Mouse (Mus musculus): ENCODE measurements around the gene Krt28.
A peak's percentile ranks its signal among the peaks of the same experiment; 100 is the strongest.

Gene Krt28

DNA sequence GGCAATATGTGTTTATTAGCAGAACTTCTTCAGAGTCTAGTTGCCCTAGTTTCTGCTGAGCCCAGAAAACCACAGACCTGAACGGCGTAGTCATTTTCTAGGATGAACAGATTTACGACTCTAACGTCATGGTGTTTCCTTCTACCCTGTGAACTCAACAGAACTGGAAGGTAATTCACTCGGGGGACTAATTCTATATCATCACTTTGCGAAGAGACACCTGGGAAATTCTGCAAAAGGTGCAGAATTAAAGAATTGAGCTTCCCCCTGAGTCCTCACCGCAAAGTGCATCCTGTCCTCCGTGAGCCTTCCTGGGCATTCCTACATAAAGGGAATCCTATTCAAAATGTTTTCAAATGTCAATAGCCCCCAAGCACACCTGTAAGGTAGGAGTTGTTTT is 13.3 kb downstream of the Krt28 start:
- DNase-seq = no peak

DNA sequence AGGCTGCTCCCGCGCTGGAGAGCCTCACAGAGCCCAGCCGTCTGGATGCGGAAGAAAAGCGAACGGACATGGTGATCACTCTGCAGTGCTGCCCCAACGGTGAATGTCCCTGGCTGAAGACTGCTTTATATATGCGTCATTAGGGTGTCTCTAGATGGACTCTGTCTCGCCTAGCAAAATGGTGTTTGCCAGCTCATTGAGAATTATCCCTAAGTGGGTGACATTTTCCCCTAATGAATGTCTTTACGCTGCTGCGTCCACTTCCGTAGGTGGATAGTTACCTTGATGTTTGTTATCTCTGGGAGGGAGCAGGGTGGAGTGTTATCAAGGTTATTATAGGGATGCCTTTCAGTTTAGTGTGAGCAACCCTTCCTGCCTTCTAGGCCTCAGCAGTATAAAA is 23.7 kb downstream of the Krt28 start, which contains the start of gene Krt27:
TSS of gene Krt27 (minus strand) at position 101 of the 400 bp plus-strand sequence.
- no peak for DNase-seq

DNA sequence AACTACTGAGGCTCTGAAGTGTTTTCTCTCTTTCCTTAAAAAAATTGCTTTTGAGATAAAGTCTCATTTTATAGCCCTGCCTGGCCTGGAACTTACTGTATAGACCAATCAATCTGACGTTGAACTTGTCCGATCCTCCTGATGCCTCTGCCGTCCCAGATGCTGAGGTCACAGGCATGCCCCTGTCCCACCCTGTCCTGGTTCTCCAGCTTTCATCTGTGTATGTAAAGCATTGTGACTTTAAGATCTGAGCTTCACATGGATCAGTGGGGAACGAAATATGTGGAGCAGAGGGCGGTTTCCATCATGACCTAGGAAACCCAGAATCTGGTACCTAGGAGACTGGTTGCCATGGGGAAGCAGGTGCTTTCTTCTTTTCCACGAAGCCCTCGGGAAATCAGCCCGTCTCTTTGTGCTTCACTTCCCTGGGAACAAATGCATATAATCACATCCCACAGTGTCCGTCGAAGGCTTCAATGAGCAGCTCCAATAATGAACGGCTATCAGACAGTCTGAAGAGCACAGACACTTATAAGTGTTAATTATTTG is 35.3 kb downstream of the Krt28 start:
- peak; percentile 31 for DNase-seq

DNA sequence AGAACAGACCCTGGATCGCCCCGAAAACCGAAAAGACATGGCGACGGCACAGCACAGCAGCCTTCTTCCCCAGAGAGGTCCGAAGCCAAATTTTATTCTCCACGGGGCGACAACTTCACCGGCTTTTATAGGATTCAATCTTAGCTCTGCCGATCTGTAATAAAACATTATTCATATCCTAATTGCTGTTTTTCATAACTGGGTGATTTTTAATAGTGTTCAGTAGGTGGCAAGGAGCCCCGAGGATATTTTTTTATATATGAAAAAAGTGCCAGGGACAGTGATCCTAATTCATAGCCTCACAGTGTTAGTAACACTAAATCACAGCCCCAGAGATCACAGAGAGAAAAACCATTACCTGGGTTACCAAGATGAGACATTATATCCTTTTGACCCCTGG is 36.8 kb downstream of the Krt28 start, which contains the start of gene Krt26:
TSS of gene Krt26 (minus strand) at position 101 of the 400 bp plus-strand sequence.
- DNase-seq = no peak

DNA sequence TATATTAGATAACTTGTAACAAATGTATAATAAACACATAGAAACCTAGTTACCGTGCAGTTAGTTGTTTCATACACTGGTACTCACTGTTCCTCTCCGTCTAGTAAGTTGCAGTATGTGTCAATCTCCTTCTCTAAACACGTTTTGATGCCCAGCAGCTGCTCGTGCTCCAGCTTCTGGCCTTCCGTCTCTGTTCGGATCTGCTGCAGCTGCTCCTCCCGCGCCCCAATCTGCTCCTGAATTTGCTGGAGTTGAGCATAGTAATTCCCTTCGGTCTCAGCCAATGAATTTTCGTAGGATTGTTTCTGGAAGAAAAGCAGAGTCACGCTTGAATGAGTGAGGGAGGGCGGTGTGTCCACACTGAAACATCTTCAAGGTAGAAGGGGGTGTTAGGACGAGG is 41.3 kb downstream of the Krt28 start:
- DNase-seq = no peak

DNA sequence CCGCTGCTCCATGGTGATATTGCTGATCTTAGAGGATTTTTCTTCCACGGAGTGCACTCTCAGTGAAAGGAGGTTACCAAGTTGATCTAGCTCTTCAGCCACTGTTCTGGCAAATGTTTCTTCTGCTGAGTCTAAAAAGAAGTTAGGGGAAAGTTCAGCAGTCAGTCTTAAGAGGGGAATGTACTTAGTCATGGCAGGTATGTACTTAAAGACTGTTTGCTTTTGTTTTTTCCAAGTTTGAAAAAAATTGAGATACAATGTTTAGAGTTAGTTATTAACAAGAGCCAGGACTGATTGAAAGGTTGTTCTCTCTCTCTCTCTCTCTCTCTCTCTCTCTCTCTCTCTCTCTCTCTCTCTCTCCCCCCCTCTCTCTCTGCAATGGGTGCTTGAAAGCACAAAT is 45.0 kb downstream of the Krt28 start:
- no peak for DNase-seq

DNA sequence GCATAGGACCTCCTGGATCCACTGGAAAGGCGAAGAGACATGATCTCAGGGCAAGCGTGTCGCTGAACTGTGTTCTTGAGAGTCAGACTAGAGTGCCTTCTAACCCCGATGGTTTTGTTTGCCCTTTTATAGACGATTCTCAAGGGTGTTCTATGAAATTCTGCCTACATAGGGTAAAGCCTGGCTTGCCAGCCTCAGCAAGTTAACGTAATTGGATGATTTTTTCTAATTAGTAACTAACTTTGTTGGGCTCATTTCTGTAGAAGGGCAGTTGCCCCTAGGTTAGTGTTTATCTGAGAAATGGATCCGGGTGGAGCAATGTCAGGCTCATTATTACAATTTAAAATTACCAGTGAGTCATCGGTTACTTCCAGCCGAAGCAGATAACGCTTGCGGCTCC is 51.9 kb downstream of the Krt28 start, which contains the start of gene Krt25:
TSS of gene Krt25 (minus strand) at position 101 of the 400 bp plus-strand sequence.
- no peak for DNase-seq

DNA sequence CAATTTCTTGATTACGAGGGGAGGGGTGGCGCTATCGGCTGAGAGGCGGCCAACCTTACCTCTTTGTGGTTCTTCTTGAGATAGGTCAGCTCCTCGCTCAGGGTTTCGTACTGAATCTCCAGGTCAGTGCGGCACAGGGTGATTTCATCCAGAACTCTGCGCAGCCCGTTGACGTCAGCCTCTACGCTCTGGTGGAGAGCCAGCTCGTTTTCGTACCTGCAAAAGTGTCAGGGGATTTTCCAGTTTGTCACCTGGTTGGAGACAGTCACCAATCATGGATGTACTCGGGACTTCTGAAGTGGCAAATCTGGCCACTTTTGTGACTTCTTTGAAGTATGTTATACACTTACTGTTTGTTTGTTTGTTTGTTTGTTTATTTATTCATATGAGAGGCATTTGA is 53.6 kb downstream of the Krt28 start:
- no peak for DNase-seq

DNA sequence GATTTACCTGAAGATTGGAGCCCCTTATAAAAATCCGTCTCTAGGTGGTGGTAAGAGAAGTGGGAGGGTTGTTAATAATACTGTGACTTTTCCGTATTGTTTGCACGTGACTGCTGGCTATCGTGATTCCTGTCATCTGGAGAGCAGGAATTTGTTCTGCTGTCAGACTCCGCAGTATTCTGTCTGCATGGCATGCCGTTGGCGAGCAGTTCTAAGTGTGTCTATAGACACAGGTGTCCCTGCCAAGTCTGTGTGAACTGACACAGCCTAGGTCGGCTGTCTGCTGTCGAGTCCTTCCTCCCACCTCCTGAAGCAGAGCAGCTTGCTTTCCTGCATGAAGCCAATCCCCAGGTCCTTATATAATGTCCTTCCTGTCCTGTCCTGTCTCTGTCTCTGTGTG is 55.6 kb downstream of the Krt28 start:
- no peak for DNase-seq

DNA sequence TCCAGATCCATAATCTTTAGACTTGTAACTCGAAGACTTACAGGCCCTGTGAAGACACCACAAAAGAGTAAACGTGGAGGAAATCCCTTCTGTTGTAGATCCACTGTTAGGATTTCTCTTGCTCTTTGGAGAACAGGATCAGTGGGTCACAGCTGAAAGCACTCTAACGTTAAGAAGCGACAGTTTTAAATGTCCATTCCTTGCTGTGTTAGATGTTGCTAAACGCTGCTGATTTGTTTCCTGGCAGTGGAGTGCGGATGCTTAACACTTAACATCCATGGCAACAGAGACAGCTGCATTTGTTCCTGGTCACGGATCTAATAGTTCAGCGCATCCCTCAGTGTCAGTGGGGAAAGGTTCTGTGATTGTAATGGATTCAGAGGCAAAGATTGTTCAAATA is 58.2 kb downstream of the Krt28 start:
- no peak for DNase-seq

Measured in embryo, embryonic 11 days (tissue).